8 mouse cellular contexts compared by ENCODE assay signal in the genomic region with DNA sequence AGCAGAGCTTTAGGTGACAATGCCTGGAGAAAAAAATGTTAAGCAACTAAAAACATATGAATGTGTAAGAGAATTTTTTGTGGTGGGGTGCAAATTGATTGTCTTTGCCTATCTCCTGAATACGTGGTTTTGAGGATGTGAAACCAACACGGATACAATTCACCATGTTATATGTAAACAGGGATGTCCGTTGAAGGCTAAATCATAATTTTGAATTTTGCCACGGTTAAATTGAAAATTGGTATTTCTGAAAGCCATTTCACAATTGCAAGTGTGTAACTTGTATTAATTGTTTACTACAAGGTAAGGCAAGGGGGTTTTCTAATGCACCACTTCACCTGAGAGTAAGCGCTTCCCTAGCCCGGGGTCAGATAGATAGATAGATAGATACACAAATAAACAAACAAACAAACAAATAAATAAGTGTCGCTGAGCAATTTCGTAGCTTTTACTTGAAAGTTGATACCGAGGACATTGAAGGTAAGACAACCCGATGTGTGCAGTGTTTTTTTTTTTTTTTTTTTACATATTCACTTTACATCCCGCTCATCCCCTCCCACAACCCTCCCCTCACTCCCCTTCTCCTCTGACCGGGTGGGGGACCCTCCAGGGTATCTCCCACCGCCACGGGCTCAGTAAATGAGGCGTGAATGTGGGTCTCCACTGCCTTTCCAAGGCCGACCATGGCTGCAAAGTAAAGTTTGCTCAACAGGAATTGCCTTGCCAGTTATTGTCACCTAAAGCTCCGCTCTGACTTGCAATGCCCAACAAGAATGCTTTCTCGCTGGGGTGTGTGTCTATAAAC. TPM values are rescaled to one million over a fixed set of nuclear protein-coding genes. Genes with fewer than 3 reads are reported as not detected.
DNase-seq lines count a peak whose midpoint lies in the region; ATAC-seq and TF ChIP-seq lines count a peak whose summit lies in the region.

No protein-coding gene starts in this region.

- no peak for TF ChIP-seq CTCF in kidney, adult 2 months (conservative IDR thresholded peaks at IDR 0.05; ENCODE audit: insufficient read depth, insufficient read length, low read depth, low read length)
- no peak for TF ChIP-seq CTCF in bone marrow macrophage, adult 2 months (IDR thresholded peaks at IDR 0.05; ENCODE audit: low read depth, low read length)

- no peaks in the 10 kb centered on the region for H3K36me3 ChIP-seq in kidney, adult 2 months (ENCODE audit: control insufficient read depth, insufficient read depth, low read length)
- H3K36me3 ChIP-seq in hindbrain, embryonic 14.5 days (replicated peaks; ENCODE audit: control insufficient read depth, insufficient read depth): no peaks in the 10 kb centered on the region
- no peaks in the 10 kb centered on the region for H3K36me3 ChIP-seq in midbrain, embryonic 14.5 days (ENCODE audit: control insufficient read depth, insufficient read depth, low read length)

- peak overlapping the region; percentile 73 for H3K4me3 ChIP-seq in kidney, adult 2 months (ENCODE audit: insufficient read depth, low read depth, low read length)
- peak overlapping the region; percentile 99 for H3K4me3 ChIP-seq in bone marrow macrophage, adult 2 months (ENCODE audit: insufficient read depth, low read length)
- peak overlapping the region; percentile 44 for H3K4me3 ChIP-seq in hindbrain, embryonic 14.5 days (replicated peaks; ENCODE audit: low read length)
- H3K4me3 ChIP-seq in midbrain, embryonic 14.5 days (replicated peaks; ENCODE audit: low read depth, low read length): peak overlapping the region; percentile 64

- no peak for DNase-seq in kidney, adult 2 months
- DNase-seq in kidney, postnatal 10 days: no peak
- no peak for DNase-seq in hindbrain, embryonic 14.5 days (ENCODE audit: low spot score)
- DNase-seq in midbrain, embryonic 14.5 days: no peak
- no peak for DNase-seq in testis, postnatal 14 days (ENCODE audit: low spot score)
- DNase-seq in thymus, postnatal 36 days: no peak
- no peak for DNase-seq in urinary bladder, postnatal 4 days (ENCODE audit: low spot score in 2 of 2)

- no peak for TF ChIP-seq POLR2A in kidney, adult 2 months (IDR thresholded peaks at IDR 0.05; ENCODE audit: low read depth, low read length)
- TF ChIP-seq POLR2A in bone marrow macrophage, adult 2 months (IDR thresholded peaks at IDR 0.05; ENCODE audit: borderline replicate concordance, low read depth, low read length): no peak

- peak overlapping the region; percentile 90 for H3K4me2 ChIP-seq in hindbrain, embryonic 14.5 days (replicated peaks)
- H3K4me2 ChIP-seq in midbrain, embryonic 14.5 days (ENCODE audit: low read length): peak overlapping the region; percentile 74

- H3K27ac ChIP-seq in kidney, adult 2 months (ENCODE audit: insufficient read depth, low read depth, low read length): no peak overlapping the region
- no peak overlapping the region for H3K27ac ChIP-seq in bone marrow macrophage, adult 2 months (ENCODE audit: insufficient read depth, low read depth, low read length)
- H3K27ac ChIP-seq in hindbrain, embryonic 14.5 days: peak overlapping the region; percentile 77; the same call in 1 of the 2 replicates
- peak overlapping the region; percentile 68 for H3K27ac ChIP-seq in midbrain, embryonic 14.5 days (replicated peaks; ENCODE audit: low read depth, low read length)

- 0 out of 2 replicates have a peak, but pooled peaks cover 2% of the 10 kb centered on the region for H3K4me1 ChIP-seq in kidney, adult 2 months (ENCODE audit: control insufficient read depth, insufficient read depth, low read length)
- H3K4me1 ChIP-seq in bone marrow macrophage, adult 2 months (ENCODE audit: control insufficient read depth, insufficient read depth, low read length): peaks cover 19% of the 10 kb centered on the region
- H3K4me1 ChIP-seq in hindbrain, embryonic 14.5 days (replicated peaks; ENCODE audit: control insufficient read depth, insufficient read depth, low read length): no peaks in the 10 kb centered on the region
- peaks cover 5% of the 10 kb centered on the region; the same call in 1 of the 2 replicates for H3K4me1 ChIP-seq in midbrain, embryonic 14.5 days (ENCODE audit: control insufficient read depth, insufficient read depth, low read length)

- ATAC-seq in hindbrain, embryonic 14.5 days (ENCODE audit: low FRiP score): peak; percentile 67
- peak; percentile 61 for ATAC-seq in midbrain, embryonic 14.5 days (ENCODE audit: low FRiP score, low TSS enrichment)

- H3K9ac ChIP-seq in hindbrain, embryonic 14.5 days: peak overlapping the region; percentile 72
- peak overlapping the region; percentile 71 for H3K9ac ChIP-seq in midbrain, embryonic 14.5 days (replicated peaks; ENCODE audit: low read length)

- 8% methylated on average over 18 of the region's 18 CpGs for WGBS in kidney, adult 2 months
- WGBS in hindbrain, embryonic 14.5 days: 7% methylated on average over 18 of the region's 18 CpGs
- WGBS in midbrain, embryonic 14.5 days: 7% methylated on average over 18 of the region's 18 CpGs

- H3K27me3 ChIP-seq in kidney, adult 2 months (replicated peaks; ENCODE audit: control insufficient read depth, insufficient read depth, low read length): no peaks in the 10 kb centered on the region
- no peaks in the 10 kb centered on the region for H3K27me3 ChIP-seq in hindbrain, embryonic 14.5 days (ENCODE audit: control insufficient read depth, insufficient read depth, low read length)
- H3K27me3 ChIP-seq in midbrain, embryonic 14.5 days (ENCODE audit: control insufficient read depth, insufficient read depth, low read length): no peaks in the 10 kb centered on the region

- H3K9me3 ChIP-seq in hindbrain, embryonic 14.5 days (ENCODE audit: control insufficient read depth, low read length): no peaks in the 10 kb centered on the region
- H3K9me3 ChIP-seq in midbrain, embryonic 14.5 days (ENCODE audit: control insufficient read depth, low read length): no peaks in the 10 kb centered on the region

RNA-seq across cellular contexts. Expression of a gene that starts 0.8 kb away (rescaled TPM):
- 0.14 TPM in 1 of 2 replicates, not detected in the other for polyA plus RNA-seq in kidney, adult 2 months (2012; rRNA removed)
- polyA plus RNA-seq in bone marrow macrophage, adult 2 months (2012; ENCODE audit: insufficient read depth, insufficient read length, missing spikeins): 5.7 and 6.3 TPM in 2 replicates
- 2.2 and 4.7 TPM in 2 replicates for polyA plus RNA-seq in hindbrain, embryonic 14.5 days (2014; fragmentation: Nextera tagmentation; extraction: Ambion mirVana)
- 4.3 and 5.5 TPM in 2 replicates for polyA plus RNA-seq in midbrain, embryonic 14.5 days (2014; fragmentation: Nextera tagmentation; extraction: Ambion mirVana)

RNA-seq across cellular contexts. Expression of a gene that starts 8.9 kb away (rescaled TPM):
- polyA plus RNA-seq in kidney, adult 2 months (2012; rRNA removed): 1,269 and 1,739 TPM in 2 replicates
- polyA plus RNA-seq in bone marrow macrophage, adult 2 months (2012; ENCODE audit: insufficient read depth, insufficient read length, missing spikeins): 1,903 and 2,167 TPM in 2 replicates
- 1,041 and 1,286 TPM in 2 replicates for polyA plus RNA-seq in hindbrain, embryonic 14.5 days (2014; fragmentation: Nextera tagmentation; extraction: Ambion mirVana)
- 1,138 and 1,407 TPM in 2 replicates for polyA plus RNA-seq in midbrain, embryonic 14.5 days (2014; fragmentation: Nextera tagmentation; extraction: Ambion mirVana)

RNA-seq across cellular contexts. Expression of a gene that starts 16.0 kb away (rescaled TPM):
- polyA plus RNA-seq in kidney, adult 2 months (2012; rRNA removed): 157 and 190 TPM in 2 replicates
- 390 and 430 TPM in 2 replicates for polyA plus RNA-seq in bone marrow macrophage, adult 2 months (2012; ENCODE audit: insufficient read depth, insufficient read length, missing spikeins)
- 362 and 438 TPM in 2 replicates for polyA plus RNA-seq in hindbrain, embryonic 14.5 days (2014; fragmentation: Nextera tagmentation; extraction: Ambion mirVana)
- 340 and 383 TPM in 2 replicates for polyA plus RNA-seq in midbrain, embryonic 14.5 days (2014; fragmentation: Nextera tagmentation; extraction: Ambion mirVana)

RNA-seq across cellular contexts. Expression of a gene that starts 16.1 kb away (rescaled TPM):
- polyA plus RNA-seq in kidney, adult 2 months (2012; rRNA removed): 30.8 and 32.6 TPM in 2 replicates
- 58.3 and 60.4 TPM in 2 replicates for polyA plus RNA-seq in bone marrow macrophage, adult 2 months (2012; ENCODE audit: insufficient read depth, insufficient read length, missing spikeins)
- polyA plus RNA-seq in hindbrain, embryonic 14.5 days (2014; fragmentation: Nextera tagmentation; extraction: Ambion mirVana): 41.1 and 45.4 TPM in 2 replicates
- polyA plus RNA-seq in midbrain, embryonic 14.5 days (2014; fragmentation: Nextera tagmentation; extraction: Ambion mirVana): 37.6 and 39.9 TPM in 2 replicates

RNA-seq across cellular contexts. Expression of a gene that starts 29.0 kb away (rescaled TPM):
- polyA plus RNA-seq in kidney, adult 2 months (2012; rRNA removed): 2.6 and 3.1 TPM in 2 replicates
- polyA plus RNA-seq in bone marrow macrophage, adult 2 months (2012; ENCODE audit: insufficient read depth, insufficient read length, missing spikeins): 3.6 and 4.5 TPM in 2 replicates
- polyA plus RNA-seq in hindbrain, embryonic 14.5 days (2014; fragmentation: Nextera tagmentation; extraction: Ambion mirVana): 12.7 and 15.3 TPM in 2 replicates
- polyA plus RNA-seq in midbrain, embryonic 14.5 days (2014; fragmentation: Nextera tagmentation; extraction: Ambion mirVana): 12.7 and 15.0 TPM in 2 replicates

Comparison
In these comparisons a context has a peak if more than half of its experiments do, and no peak if none do; other contexts are left out.
1. H3K27ac ChIP-seq: peak in hindbrain, embryonic 14.5 days (single experiment) and midbrain, embryonic 14.5 days (single experiment); none in kidney, adult 2 months (single experiment) and bone marrow macrophage, adult 2 months (single experiment).
2. H3K4me3 ChIP-seq: peak in every context shown above with its lines; median percentile 99 in bone marrow macrophage, adult 2 months; 73 in kidney, adult 2 months; 64 in midbrain, embryonic 14.5 days; 44 in hindbrain, embryonic 14.5 days.